Mouse (Mus musculus) v-Abl transformed pro-B cells (cell line): ENCODE measurements around the gene Hoxb8.

Experiments used
- in situ Hi-C, 2 experiments: fragments of 400-800 bp; cut with MboI; formaldehyde crosslinking; loops; one replicate each; pipeline ENCODE4 v1.15.1; 2025; ENCODE audit not compliant: unreplicated experiment in 2 of 2

Hoxb8 gene

DNA sequence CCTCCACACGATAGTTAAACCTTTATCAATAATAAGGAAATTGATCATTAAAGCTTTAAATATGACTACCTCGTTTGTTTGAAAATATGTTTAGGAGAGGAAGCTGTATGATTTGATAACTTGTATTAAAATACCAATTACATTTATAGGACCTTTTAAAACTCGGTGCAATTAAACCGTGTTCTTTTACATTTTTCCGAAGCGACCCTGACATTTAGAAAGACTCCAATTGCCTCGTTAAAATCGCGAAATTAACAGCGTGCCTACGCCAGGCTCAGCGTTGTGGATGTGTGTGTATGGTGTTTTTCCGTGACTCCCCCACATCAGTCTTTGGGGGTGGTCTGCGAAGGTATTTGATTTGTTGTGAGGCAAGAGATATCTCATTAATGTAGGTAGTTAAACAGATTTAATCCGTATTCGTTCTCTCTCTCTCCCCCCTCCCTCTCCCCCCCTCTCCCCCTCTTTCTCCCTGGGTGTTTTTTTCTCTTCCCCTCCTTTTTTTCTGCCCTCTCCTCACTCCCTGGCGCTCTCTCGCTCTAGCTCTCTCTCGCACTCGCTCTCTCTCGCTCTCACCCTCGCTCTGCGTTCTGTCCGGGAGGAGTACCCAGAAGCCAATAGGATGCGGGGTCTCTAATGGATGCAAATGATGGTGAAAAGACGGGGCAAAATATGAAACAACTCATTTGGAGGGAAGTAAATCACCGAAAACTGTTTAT, at the start of gene Hoxb8:
Gene Hoxb8 (plus strand): TSS at position 51 of the 716 bp plus-strand sequence.
- in situ Hi-C loops, result loop anchor here (5.0 to 25.0 kb wide), 6 partner anchors 253 to 780 kb away; partner anchors contain the start of gene Osbpl7 (in 1 of the 2)

- in situ Hi-C loops, result loop anchor here (5.0 to 25.0 kb wide), 6 partner anchors 90 to 998 kb away; no protein-coding TSS in a partner anchor
Observed at GRCm38 (mm10) chr11:96234906-96235305, 46.8 kb upstream of the Hoxb8 start.

- in situ Hi-C loops, result loop anchor here (25.0 kb wide), 2 partner anchors 453 to 1003 kb away; no protein-coding TSS in a partner anchor
Observed at GRCm38 (mm10) chr11:96240211-96240610, 41.5 kb upstream of the Hoxb8 start.

GRCm38 (mm10) chr11:96250901-96251300, 30.8 kb upstream of the Hoxb8 start:
- in situ Hi-C loops, result no loop called here

DNA sequence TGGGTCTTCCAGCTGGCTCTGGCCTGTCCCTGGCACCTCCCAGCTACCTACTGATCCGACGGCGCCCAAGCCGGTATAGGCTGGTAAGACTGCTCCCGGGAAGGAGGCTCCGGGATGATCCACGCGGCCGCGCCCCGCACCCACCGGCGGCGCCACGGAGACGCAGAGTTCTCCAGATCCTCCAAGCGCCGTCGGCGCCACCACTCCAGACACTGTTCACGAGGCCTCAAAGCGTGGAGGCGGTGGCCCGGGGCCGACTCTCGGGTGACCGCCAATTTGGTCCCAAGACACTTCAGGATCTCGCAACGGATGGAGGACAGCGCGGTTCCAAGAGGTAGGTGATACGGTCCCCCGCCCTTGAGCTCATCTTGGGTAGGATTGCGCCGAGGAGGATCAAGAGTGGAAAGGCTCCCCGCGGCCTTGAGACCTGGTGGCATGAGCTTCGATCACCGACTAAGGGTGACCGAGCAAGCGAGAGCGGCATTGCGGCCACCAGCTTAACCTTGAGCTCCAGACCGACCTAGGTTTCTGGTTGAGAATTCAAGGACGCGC, 30.1 kb upstream of the Hoxb8 start:
- in situ Hi-C loops, result no loop called here

GRCm38 (mm10) chr11:96252541-96253120, 29.1 kb upstream of the Hoxb8 start:
- in situ Hi-C loops, result no loop called here

- in situ Hi-C loops, result no loop called here
Observed at GRCm38 (mm10) chr11:96254221-96254620, 27.5 kb upstream of the Hoxb8 start.

DNA sequence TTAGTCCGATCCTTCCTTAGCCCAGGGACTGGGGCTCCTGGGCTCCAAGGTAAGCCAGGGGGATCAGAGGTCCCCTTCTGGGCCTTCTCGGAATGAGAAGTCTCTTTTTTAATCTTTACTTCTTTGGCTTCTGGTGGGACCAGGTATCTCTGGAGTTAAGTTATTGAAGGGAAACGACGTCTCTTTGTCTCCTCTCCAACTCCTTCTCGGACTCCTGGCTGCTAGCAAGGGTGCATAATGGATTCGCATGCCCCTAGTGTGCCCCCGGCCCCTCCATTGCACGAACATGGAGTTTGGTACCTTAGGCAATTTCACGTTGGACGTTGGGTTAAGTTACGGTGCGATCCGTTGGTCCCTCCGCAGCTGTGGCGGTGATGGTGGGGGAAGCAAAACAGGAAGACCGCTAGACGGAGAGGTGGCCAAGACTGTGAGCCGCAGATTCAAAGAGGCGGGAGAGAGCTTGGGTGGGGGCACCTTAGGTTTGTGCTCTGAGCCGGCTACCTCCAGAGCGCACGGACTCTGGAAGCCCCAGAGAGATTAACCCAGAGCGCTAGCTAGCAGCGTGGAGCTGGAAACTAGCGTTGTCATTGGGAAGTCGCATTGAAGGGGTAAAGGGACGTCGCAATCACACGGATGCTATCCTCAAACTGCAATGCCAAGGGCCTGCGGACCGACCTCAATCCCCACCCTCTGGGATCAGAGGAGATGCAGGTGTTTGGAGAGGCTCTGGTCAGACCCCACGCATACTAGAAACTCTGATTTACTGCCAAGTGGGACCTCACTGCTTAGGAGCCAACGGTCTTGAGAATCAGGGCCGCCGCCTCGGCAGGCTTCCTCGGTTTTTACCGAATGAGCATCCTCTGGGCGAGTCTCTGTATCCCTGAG, 26.4 kb upstream of the Hoxb8 start:
- in situ Hi-C loops, result no loop called here

DNA sequence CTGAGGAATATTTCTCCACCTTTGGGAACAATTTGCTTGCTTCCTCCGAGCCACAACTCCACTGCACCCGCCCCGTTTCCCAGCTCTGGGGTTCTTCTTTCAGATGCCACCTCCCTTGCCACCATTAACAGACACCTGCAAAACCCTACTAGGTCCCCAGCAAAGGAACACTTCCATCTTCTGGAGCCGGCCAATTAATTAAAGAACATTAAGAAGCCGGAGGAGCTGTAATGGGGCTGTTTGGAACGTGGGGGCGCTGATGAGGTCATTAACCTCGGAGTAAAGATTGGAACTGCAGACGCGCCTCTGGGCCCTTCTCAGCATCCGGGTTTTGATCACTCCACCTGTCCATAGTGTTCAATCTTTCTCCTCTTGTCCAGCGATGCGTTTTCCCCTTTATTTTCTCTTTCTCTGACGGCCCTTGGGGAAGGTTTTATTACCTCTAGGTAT, 25.7 kb upstream of the Hoxb8 start:
- in situ Hi-C loops, result no loop called here

DNA sequence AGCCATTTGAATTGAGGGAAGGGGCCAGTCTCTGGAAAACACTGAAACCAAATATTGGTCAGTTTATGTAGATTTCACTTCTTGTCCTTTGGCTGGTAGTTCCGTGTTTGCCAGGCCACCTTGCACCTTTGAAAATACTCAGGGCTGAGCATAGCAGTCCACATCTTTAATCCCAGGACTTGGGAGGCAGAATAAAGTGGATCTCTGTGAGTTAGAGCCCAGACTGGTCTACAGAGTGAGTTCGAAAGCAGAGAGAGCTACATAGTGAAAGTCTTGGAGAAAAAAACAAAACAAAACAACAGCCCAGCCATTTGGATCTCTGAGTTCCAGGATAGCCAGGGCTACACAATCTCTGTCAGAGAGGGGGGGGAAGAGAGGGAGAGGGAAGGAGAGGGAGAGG, 24.6 kb upstream of the Hoxb8 start:
- in situ Hi-C loops, result no loop called here

- in situ Hi-C loops, result no loop called here
Observed at GRCm38 (mm10) chr11:96259038-96259437, 22.7 kb upstream of the Hoxb8 start.

GRCm38 (mm10) chr11:96259511-96259910, 22.2 kb upstream of the Hoxb8 start:
- in situ Hi-C loops, result no loop called here

DNA sequence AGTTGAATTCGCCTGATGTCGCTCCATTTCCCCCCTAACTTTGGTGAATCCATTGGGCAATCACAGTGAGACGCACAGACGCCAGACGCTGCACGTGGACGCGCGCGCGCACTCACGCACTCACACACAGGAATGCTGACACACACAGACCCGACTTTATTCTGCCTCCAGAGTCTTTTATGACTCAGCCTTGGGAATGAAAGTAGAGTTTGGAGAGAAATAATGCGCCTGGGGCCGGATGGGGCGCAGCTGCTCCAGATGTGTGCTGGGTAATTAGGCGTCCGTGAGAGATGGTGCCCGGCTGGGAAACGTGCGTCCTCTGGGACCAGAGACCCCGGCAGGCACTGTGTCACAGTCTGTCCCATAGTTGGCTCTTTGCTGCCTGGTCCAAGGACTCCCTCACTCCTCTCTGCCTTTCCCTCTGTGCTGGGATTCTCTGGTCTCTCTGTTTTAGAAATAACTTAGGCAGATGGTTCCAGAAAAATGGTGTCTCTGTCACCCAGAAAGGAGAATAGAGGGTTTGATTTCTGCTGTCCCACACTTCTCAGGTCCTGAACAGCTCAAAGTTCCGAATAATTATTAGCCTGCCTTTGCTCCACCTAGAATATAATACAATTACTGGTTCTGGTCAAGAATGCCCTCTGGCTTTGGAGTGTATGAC, 21.3 kb upstream of the Hoxb8 start:
- in situ Hi-C loops, result no loop called here

- in situ Hi-C loops, result no loop called here
Observed at GRCm38 (mm10) chr11:96261323-96261890, 20.3 kb upstream of the Hoxb8 start.

DNA sequence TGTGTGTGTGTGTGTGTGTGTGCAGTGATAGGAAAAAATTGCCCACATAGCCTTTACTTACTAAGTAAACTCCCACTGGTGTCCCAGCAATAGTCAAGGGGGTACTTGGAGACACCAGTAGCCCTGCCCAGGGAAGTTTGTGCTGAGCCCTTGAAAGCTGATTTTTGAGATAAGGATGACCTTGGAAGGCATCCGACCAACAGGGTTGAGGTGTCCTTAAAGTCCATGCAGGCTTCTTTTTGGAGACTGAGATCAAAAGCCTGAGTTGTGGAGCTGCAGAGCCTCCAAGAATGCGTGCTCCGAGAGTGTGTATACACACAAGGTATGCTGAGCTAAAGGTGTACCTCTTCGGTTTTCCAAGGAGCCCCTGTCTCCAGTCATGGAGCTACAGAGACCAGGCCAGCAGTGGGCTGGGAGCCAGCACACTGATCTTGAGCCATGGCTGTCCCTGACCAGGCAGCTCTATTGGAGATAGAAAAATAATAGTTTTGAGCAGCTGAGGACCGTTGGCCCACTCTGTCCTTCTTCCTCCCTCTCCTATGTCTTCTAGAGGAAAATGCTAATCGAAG, 19.4 kb upstream of the Hoxb8 start:
- in situ Hi-C loops, result no loop called here

GRCm38 (mm10) chr11:96263636-96264389, 17.9 kb upstream of the Hoxb8 start:
- in situ Hi-C loops, result no loop called here

DNA sequence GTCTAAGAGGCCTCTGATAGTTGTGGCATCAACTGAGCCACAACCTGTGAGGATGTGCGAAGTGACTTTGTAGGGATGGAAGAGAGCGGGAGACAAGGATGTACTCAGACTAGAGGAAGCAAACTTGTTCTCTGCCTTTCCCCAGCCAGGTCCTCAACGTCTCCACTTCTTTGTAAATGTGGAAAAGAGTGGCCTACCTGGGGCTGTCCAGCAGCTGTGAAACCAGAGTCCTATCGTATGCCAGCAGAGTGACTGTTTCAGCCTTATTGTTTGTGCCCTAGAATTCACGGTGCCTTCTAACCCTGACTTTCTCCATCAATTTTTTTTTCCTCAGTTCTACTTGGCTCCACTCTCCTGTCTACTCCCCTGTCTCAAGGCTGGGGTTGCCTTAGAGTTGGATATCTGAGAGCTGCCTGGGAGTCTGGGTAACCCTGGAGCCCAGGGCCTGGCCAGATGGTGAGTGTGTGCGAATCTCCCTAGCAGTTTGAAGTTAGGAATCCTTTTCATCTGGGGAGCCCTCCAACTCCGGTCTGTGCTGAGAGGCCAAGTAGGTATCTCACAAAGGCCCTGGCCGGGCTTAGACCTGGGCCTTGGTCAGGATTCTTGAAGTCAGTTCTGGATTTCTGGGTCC, 17.2 kb upstream of the Hoxb8 start:
- in situ Hi-C loops, result no loop called here

- in situ Hi-C loops, result no loop called here
Observed at GRCm38 (mm10) chr11:96265954-96266353, 15.8 kb upstream of the Hoxb8 start.
